Mouse (Mus musculus) liver, embryonic 14.5 days (tissue): ENCODE results near the gene Serpinc1. TPM values are rescaled to one million over a fixed set of nuclear protein-coding genes. Genes with fewer than 3 reads are reported as not detected.

Source experiments
- ATAC-seq: fragments of 200-750 bp; cut with Nextera tagmentation; 2 replicates; pipeline ENCODE4 v1.8.0; 2017; ENCODE audit warnings: moderate number of reproducible peaks, mild to moderate bottlenecking, moderate library complexity; ENCODE audit not compliant: insufficient read depth
- DNase-seq, 3 experiments: peaks; one replicate each; pipeline ENCODE4 v3.0.0-alpha.2; 2012 to 2013; ENCODE audit warnings: low read depth in 3 of 3, low spot score in 3 of 3
- H3K27ac ChIP-seq: fragments of 300-500 bp; sonication (generic); 2 replicates; pipeline ENCODE4 v1.5.1; 2014; ENCODE audit warnings: moderate library complexity, mild to moderate bottlenecking, control low read depth, inconsistent platforms
- H3K27me3 ChIP-seq: fragments of 300-500 bp; sonication (generic); 2 replicates; pipeline ENCODE4 v1.6.1; 2014; ENCODE audit warnings: mild to moderate bottlenecking, low read length, moderate library complexity; ENCODE audit not compliant: control insufficient read depth, insufficient read depth
- H3K36me3 ChIP-seq: fragments of 300-500 bp; sonication (generic); replicated peaks from 2 replicates; pipeline ENCODE4 v1.6.1; 2014; ENCODE audit warnings: low read depth; ENCODE audit not compliant: control insufficient read depth, insufficient read depth
- H3K4me1 ChIP-seq, 2 experiments: fragments of 200-500 bp in 1 of 2; fragments of 300-500 bp in 1 of 2; sonication (generic) in 1 of 2; replicated peaks; 2 replicates each; pipeline ENCODE4 v1.6.1; 2012 to 2014; ENCODE audit warnings: antibody characterized with exemption in 1 of 2, inconsistent platforms in 1 of 2, low read length in 1 of 2; ENCODE audit not compliant: control insufficient read depth in 2 of 2, insufficient read depth in 2 of 2
- H3K4me2 ChIP-seq: fragments of 300-500 bp; sonication (generic); 2 replicates; pipeline ENCODE4 v1.6.1; 2014; ENCODE audit warnings: low read depth, mild to moderate bottlenecking, control low read depth, moderate library complexity
- H3K4me3 ChIP-seq, 2 experiments: fragments of 200-500 bp in 1 of 2; fragments of 300-500 bp in 1 of 2; sonication (generic) in 1 of 2; 2 replicates each; pipeline ENCODE4 v1.5.1; 2012 to 2014; ENCODE audit warnings: low read depth in 2 of 2, low read length in 2 of 2, mild to moderate bottlenecking in 2 of 2, control low read depth in 1 of 2, inconsistent platforms in 1 of 2, moderate library complexity in 1 of 2; ENCODE audit not compliant: insufficient read depth in 1 of 2
- H3K9ac ChIP-seq: fragments of 300-500 bp; sonication (generic); replicated peaks from 2 replicates; pipeline ENCODE4 v1.6.1; 2014; ENCODE audit warnings: mild to moderate bottlenecking, control low read depth, moderate library complexity
- H3K9me3 ChIP-seq: fragments of 300-500 bp; sonication (generic); 2 replicates; pipeline ENCODE4 v1.6.1; 2016; ENCODE audit warnings: low read length, mixed read lengths; ENCODE audit not compliant: control insufficient read depth
- CTCF ChIP-seq: IDR thresholded peaks from 2 replicates; pipeline ENCODE4 v1.5.1; 2016; ENCODE audit warnings: antibody characterized with exemption, low read depth, control low read depth
- EP300 ChIP-seq: IDR thresholded peaks from 2 replicates; pipeline ENCODE4 v1.6.1; 2016; ENCODE audit warnings: antibody characterized with exemption, low read depth
- WGBS: fragments of 180-500 bp; shearing (Covaris S2); extraction: QIAGEN DNeasy Blood & Tissue Kit; methylation state at CpG from one replicate; pipeline ENCODE4 v1.1.7; 2014; ENCODE audit not compliant: insufficient replicate concordance; 5-methylcytosine and 5-hydroxymethylcytosine counted together
- polyA plus RNA-seq, 2 experiments: library from polyadenylated mRNA; depleted of rRNA in 1 of 2; stranded (reverse) in 1 of 2; unstranded in 1 of 2; fragments of >200 nt; fragmentation: Nextera tagmentation in 1 of 2; extraction: Ambion mirVana in 1 of 2; gene quantifications; 2 replicates each; pipeline versions ENCODE4 v1.2.1 to v1.2.3; 2012 to 2014

The Serpinc1 gene
- polyA plus RNA-seq, 2 experiments: 309 to 511 TPM

GRCm38 (mm10) chr1:161041261-161042020 lies 63.1 kb downstream of the Serpinc1 start:
- TF ChIP-seq CTCF (no peak), EP300 (no peak)
- 82% methylated on average over 7 of the region's 7 CpGs for WGBS
- Histone ChIP-seq H3K4me3 (no peak overlapping the region), H3K4me2 (no peak overlapping the region), H3K36me3 (peaks cover 40% of the 10 kb centered on the region), H3K27me3 (no peaks in the 10 kb centered on the region), H3K9ac (no peak overlapping the region), H3K9me3 (no peaks in the 10 kb centered on the region), H3K4me1 (peaks cover 0 to 2% of the 10 kb centered on the region in 2 experiments; a peak in 1 of 4 replicates), H3K27ac (no peak overlapping the region; the same call in 1 of the 2 replicates)
- no peak for DNase-seq
- no peak for ATAC-seq

- Histone ChIP-seq H3K4me3 (no peak overlapping the region), H3K9ac (no peak overlapping the region), H3K27me3 (no peaks in the 10 kb centered on the region), H3K4me2 (no peak overlapping the region), H3K9me3 (no peaks in the 10 kb centered on the region), H3K27ac (no peak overlapping the region), H3K36me3 (peaks cover 16% of the 10 kb centered on the region), H3K4me1 (no peaks in the 10 kb centered on the region)
- DNase-seq: no peak
- ATAC-seq: no peak
- TF ChIP-seq EP300: no peak
- TF ChIP-seq CTCF: no peak
- WGBS: 73% methylated on average over 3 of the region's 3 CpGs
Observed at GRCm38 (mm10) chr1:161046972-161047371, 68.6 kb downstream of the Serpinc1 start.

Other genes with a start within 250 kb of the Serpinc1 start
- gene Rabgap1l, start 185.4 kb upstream of the Serpinc1 start, polyA plus RNA-seq (2012; rRNA removed): 10.6 and 18.7 TPM in 2 replicates
- 27.5 and 31.3 TPM in 2 replicates for gene Rabgap1l, start 185.4 kb upstream of the Serpinc1 start, polyA plus RNA-seq (2014; fragmentation: Nextera tagmentation; extraction: Ambion mirVana)
- 2.6 and 2.9 TPM in 2 replicates for gene Rc3h1, start 72.2 kb upstream of the Serpinc1 start, polyA plus RNA-seq (2012; rRNA removed)
- 3.2 and 3.6 TPM in 2 replicates for gene Rc3h1, start 72.2 kb upstream of the Serpinc1 start, polyA plus RNA-seq (2014; fragmentation: Nextera tagmentation; extraction: Ambion mirVana)
- 0.49 and 0.73 TPM in 2 replicates for gene Zbtb37, start 56.3 kb downstream of the Serpinc1 start, polyA plus RNA-seq (2012; rRNA removed)
- gene Zbtb37, start 56.3 kb downstream of the Serpinc1 start, polyA plus RNA-seq (2014; fragmentation: Nextera tagmentation; extraction: Ambion mirVana): 1.8 TPM in 2 replicates
- gene Dars2, start 92.1 kb downstream of the Serpinc1 start, polyA plus RNA-seq (2012; rRNA removed): 14.6 and 18.2 TPM in 2 replicates
- gene Dars2, start 92.1 kb downstream of the Serpinc1 start, polyA plus RNA-seq (2014; fragmentation: Nextera tagmentation; extraction: Ambion mirVana): 37.2 and 37.7 TPM in 2 replicates
- gene Cenpl, start 92.1 kb downstream of the Serpinc1 start, polyA plus RNA-seq (2012; rRNA removed): 8.7 and 14.5 TPM in 2 replicates
- gene Cenpl, start 92.1 kb downstream of the Serpinc1 start, polyA plus RNA-seq (2014; fragmentation: Nextera tagmentation; extraction: Ambion mirVana): 36.5 and 39.0 TPM in 2 replicates
- gene Klhl20, start 152.9 kb downstream of the Serpinc1 start, polyA plus RNA-seq (2012; rRNA removed): 4.3 and 5.1 TPM in 2 replicates
- gene Klhl20, start 152.9 kb downstream of the Serpinc1 start, polyA plus RNA-seq (2014; fragmentation: Nextera tagmentation; extraction: Ambion mirVana): 4.6 and 5.2 TPM in 2 replicates
- gene Ankrd45, start 164.1 kb downstream of the Serpinc1 start, polyA plus RNA-seq (2012; rRNA removed): 0.02 TPM in 2 replicates
- gene Ankrd45, start 164.1 kb downstream of the Serpinc1 start, polyA plus RNA-seq (2014; fragmentation: Nextera tagmentation; extraction: Ambion mirVana): 0.09 TPM in 1 of 2 replicates, not detected in the other
- gene Tex50, start 180.7 kb downstream of the Serpinc1 start, polyA plus RNA-seq (2012; rRNA removed): not detected in 2 replicates
- not detected in 2 replicates for gene Tex50, start 180.7 kb downstream of the Serpinc1 start, polyA plus RNA-seq (2014; fragmentation: Nextera tagmentation; extraction: Ambion mirVana)